Mouse (Mus musculus) spleen, adult 2 months (tissue): Measurements from ENCODE around the gene Il11.

ENCODE experiments used
- CTCF ChIP-seq: fragments of 200-500 bp; IDR thresholded peaks from 2 replicates; pipeline ENCODE4 v1.5.1; 2011; ENCODE audit warnings: mild to moderate bottlenecking, inconsistent platforms; ENCODE audit not compliant: insufficient read depth, insufficient read length, insufficient replicate concordance; ENCODE audit errors: extremely low read depth
- POLR2A ChIP-seq: fragments of 200-500 bp; IDR thresholded peaks from 2 replicates; pipeline ENCODE4 v1.6.1; 2011; ENCODE audit warnings: low read depth, low read length, inconsistent platforms

GRCm38 (mm10) chr7:4739041-4739543 is 43.6 kb downstream of the Il11 start:
- TF ChIP-seq POLR2A (no peak), CTCF (no peak)
